Mouse (Mus musculus) liver, embryonic 11.5 days (tissue): ENCODE data around the gene Rhox2g. TPM values are rescaled to one million over a fixed set of nuclear protein-coding genes. Genes with fewer than 3 reads are reported as not detected.

Experiments
- polyA plus RNA-seq: library from polyadenylated mRNA; unstranded; fragments of >200 nt; fragmentation: Nextera tagmentation; extraction: Ambion mirVana; gene quantifications from 2 replicates; pipeline ENCODE4 v1.2.1, GENCODE M21; 2014

Gene Rhox2g
- polyA plus RNA-seq, 1 experiment from 2014 or later, result not detected

Other genes starting within 250 kb of the Rhox2g start
- not detected in 2 replicates for gene Rhox2b, start 231.4 kb downstream of the Rhox2g start, polyA plus RNA-seq
- gene Rhox4b, start 211.0 kb downstream of the Rhox2g start, polyA plus RNA-seq, result 0.08 TPM in 1 of 2 replicates, not detected in the other
- 0.38 TPM in 1 of 2 replicates, not detected in the other for gene Rhox2c, start 189.8 kb downstream of the Rhox2g start, polyA plus RNA-seq
- gene Rhox3c, start 184.9 kb downstream of the Rhox2g start, polyA plus RNA-seq, result not detected in 2 replicates
- not detected in 2 replicates for gene Rhox4c, start 163.1 kb downstream of the Rhox2g start, polyA plus RNA-seq
- not detected in 2 replicates for gene Rhox2d, start 150.0 kb downstream of the Rhox2g start, polyA plus RNA-seq
- gene Rhox4d, start 129.1 kb downstream of the Rhox2g start, polyA plus RNA-seq, result not detected in 2 replicates
- not detected in 2 replicates for gene Rhox2e, start 113.0 kb downstream of the Rhox2g start, polyA plus RNA-seq
- not detected in 2 replicates for gene Rhox3e, start 101.5 kb downstream of the Rhox2g start, polyA plus RNA-seq
- gene Rhox4e, start 86.1 kb downstream of the Rhox2g start, polyA plus RNA-seq, result not detected in 2 replicates
- gene Rhox2f, start 72.1 kb downstream of the Rhox2g start, polyA plus RNA-seq, result not detected in 2 replicates
- gene Rhox3f, start 62.5 kb downstream of the Rhox2g start, polyA plus RNA-seq, result not detected in 2 replicates
- gene Rhox4f, start 35.8 kb downstream of the Rhox2g start, polyA plus RNA-seq, result not detected in 2 replicates
- gene Rhox3g, start 14.9 kb downstream of the Rhox2g start, polyA plus RNA-seq, result not detected in 2 replicates
- gene Rhox4g, start 7.9 kb upstream of the Rhox2g start, polyA plus RNA-seq, result not detected in 2 replicates
- gene Rhox3h, start 25.3 kb upstream of the Rhox2g start, polyA plus RNA-seq, result not detected in 2 replicates
- gene Rhox2h, start 29.8 kb upstream of the Rhox2g start, polyA plus RNA-seq, result not detected in 2 replicates
- 11.8 and 12.8 TPM in 2 replicates for gene Rhox5, start 161.4 kb upstream of the Rhox2g start, polyA plus RNA-seq
- not detected in 2 replicates for gene Rhox6, start 183.4 kb upstream of the Rhox2g start, polyA plus RNA-seq
- not detected in 2 replicates for gene Rhox7a, start 188.2 kb upstream of the Rhox2g start, polyA plus RNA-seq
- gene Rhox8, start 235.5 kb upstream of the Rhox2g start, polyA plus RNA-seq, result not detected in 2 replicates